Mouse (Mus musculus) 3134 (cell line): ENCODE data around the gene Rin2.

ENCODE experiments used
- DNase-seq: peaks from one replicate; pipeline ENCODE4 v3.0.0-alpha.2; 2011; ENCODE audit warnings: low spot score; ENCODE audit not compliant: insufficient read length; ENCODE audit errors: extremely low read depth

Rin2 gene

DNA sequence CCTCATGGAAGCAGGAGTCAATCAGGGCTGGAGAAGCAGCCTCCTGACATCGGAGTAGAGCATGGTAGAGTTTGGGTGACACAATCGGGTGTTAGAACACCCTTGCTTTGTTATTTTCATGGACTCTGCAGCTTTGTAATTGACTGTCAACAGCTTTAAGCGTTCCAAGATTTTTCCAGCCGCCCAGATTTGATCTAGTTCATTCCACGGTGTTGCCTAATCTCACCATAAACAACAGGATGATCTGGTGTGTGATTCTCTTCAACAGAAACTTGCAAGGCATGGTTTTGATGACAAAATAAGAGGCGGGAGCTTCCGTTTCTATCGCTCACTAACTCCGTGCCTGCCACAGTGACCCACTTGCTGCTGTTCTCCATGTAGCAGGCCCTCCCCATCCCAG, 180.8 kb downstream of the Rin2 start:
- no peak for DNase-seq

GRCm38 (mm10) chr2:145857864-145858263, 182.8 kb downstream of the Rin2 start:
- DNase-seq = no peak

DNA sequence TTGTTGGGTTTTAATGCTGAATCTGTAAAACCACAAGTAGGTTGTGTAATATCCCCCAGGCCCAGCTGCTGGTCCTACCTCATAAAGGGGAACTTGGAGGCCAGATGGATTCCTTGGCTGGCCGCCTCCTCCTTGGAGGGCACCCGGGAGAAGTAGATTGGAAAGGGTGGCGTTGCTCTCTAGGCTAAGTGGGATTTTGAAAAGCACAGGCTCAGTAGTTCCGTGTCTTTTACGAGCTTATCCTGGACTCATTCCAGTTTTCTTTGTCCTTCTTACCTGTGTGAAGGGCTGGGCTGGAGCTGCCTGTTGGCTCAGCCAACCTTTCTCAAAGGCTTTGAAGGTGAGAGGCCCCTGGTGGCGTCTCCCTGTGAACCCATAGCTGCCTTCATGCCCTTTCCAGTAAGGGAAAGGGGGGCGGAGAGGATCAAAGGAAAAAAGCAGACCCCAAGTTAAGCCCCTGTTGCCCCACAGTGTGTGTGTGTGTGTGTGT, 184.5 kb downstream of the Rin2 start:
- DNase-seq = peak; percentile 77

GRCm38 (mm10) chr2:145859932-145860801, 185.2 kb downstream of the Rin2 start:
- peak; percentile 96 for DNase-seq

- DNase-seq = peak; percentile 46
Observed at GRCm38 (mm10) chr2:145861193-145862123, 186.4 kb downstream of the Rin2 start.

GRCm38 (mm10) chr2:145862206-145862817, 187.3 kb downstream of the Rin2 start:
- peak; percentile 58 for DNase-seq

DNA sequence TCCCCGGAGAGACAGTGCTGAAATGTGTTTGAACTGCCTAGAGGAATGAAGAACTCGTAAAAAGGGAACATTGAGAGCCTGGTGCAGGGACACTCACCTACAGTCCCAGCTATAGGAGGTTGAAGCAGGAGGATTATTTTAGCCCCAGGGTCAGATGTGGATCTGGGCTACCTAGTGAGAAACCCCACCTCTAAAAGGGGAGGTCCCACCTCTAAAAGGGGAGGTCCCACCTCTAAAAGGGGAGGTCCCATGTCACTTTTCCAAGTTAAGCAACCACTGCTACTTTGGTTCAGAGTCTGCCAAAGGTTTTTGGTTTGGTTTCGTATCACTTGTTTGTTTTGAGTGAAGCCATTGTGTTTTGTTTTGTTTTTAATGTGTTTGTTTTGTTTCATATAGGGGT, 190.3 kb downstream of the Rin2 start:
- no peak for DNase-seq

DNA sequence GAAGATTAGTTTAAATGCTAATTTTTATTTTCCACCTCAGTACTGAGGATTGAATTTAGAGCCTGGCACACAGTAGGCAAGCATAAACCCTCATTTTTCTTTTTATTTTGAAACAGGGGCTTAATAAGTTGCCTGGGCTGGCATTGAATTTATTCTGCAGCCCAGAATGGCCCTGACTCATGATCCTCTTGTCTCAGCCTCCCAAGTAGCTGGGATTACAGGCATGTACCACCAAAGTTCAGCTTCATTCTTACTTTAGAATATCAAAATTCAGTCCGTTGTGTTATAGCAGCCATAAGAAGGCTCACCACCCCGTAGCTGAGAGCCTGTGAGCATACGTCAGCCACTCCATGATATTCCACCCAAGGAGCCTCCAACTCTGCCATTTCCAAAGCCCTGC, 191.2 kb downstream of the Rin2 start:
- DNase-seq = no peak

DNA sequence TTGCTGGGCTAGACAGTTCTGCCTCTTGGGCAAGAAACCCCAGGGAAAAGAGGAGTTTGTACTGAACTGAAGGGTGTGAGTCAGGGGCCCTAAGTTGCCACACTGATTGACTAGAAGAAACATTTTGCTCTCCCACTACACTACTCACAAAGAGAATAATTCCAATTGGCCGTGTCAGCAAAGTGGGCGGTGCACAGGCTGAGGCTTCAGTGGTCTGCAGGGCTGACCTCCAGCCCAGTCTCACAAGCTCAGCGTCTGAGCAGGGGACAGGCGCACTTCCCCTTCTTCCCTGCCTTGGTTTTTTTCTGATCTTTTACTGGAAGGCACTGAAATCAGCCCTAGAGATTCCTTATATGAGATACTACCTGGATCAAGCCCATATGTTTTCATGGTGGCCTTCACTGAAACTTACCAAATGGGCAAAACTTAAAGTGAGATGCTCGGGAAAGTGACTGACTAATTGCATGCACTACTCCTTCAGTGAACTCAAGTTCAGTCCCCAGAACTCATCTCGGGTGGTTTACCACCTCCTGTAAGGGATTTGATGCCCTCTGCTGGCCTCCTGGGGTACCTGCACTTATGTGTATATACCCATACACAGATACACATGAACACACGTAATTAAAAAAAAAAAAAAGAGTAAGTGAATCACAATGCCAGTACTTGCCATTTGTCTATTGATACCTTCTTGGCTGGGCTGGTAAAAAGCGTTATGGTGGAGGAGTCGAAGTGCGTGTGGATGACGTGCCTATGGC, 191.9 kb downstream of the Rin2 start:
- no peak for DNase-seq

DNA sequence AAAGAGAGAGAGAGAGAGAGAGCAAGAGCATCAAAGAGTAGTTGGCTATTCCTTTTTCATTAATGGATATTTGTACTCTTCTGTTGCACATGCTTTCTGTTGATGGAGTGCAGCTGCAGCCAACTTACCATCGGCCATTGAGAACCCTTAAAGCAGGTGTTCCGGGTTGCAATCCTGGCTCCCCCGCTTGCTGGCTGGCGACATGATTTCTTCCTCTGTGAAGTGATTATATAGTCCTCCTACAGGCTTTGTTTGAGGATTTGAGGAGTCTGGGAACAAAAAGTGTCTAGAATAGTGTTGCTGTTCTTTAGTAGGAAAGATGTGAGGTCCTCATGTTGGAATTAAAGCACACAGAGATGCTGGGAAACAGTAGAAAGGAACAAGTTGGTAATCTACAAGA, 196.3 kb downstream of the Rin2 start:
- DNase-seq = no peak

GRCm38 (mm10) chr2:145872099-145872498, 197.1 kb downstream of the Rin2 start:
- no peak for DNase-seq

- DNase-seq = no peak
Observed at GRCm38 (mm10) chr2:145873953-145874352, 198.9 kb downstream of the Rin2 start.

DNA sequence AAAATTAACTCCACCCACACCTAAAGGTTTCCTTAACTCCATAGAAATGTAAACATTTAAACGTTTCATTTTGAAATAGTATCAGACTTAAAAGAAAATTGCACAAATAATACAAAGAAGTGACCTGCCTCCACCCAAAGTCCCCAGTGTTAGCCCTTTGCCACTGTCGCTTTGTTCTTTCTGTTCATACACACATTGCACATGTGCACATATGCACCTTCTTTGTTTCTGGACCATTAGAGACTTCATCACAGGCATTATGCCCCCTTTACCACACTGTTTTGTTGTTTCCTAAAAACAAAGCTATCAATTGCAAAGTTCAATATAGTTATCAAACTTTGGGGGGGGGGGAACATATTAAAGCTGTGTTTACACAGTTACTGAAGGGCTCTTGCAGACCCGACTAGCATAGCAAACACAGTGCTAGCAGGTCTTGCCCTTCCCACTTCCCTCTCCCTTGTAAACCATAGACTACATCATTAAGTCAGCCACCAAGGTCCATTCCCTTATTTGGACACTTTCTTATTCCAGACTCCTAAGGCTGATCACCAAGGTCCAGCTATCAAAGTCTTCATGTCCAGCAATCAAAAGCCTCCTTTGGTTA, 200.0 kb downstream of the Rin2 start:
- no peak for DNase-seq

- no peak for DNase-seq
Observed at GRCm38 (mm10) chr2:145877191-145877590, 202.2 kb downstream of the Rin2 start.

DNA sequence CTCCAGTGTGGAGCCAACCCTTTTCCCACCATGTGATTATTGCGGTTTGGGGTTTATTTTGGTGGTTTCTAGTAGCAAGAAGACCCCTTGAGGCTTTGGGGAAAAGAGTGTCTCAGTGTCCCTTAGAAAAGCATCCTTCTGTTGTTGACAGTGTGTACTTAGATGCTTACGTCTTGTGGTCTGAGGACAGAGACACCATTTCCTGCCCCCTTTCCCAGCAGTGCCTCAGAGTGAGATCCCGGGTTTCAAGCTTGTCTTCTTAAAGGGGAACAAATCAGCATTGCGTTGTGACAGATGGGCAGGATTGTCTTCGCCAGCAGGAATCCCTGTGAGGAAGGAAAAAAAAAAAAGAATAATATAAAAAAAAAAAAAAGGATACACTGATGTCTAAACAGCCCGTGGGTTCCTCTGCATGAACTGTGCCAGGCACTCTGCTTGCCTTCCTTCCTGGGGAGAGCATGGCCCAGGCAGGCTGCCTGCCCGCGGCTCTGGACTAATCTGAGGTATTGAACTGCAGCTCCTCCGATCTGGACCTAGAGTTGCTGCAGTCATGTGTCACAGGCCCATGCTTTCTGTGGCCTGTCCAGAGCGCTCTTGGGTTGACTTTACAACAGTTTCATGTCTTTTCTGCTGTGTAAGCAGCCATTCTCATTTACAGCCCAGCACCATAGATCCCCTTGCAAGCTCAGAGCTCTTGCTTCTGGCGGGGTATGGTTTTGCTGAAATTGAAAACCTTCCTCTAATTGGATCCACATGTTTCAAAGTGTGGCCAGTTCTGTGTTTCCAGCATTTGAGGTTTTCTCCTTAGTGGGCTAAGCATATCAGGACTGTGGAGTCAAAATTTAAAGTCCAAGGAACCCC, 206.1 kb downstream of the Rin2 start:
- DNase-seq = no peak

DNA sequence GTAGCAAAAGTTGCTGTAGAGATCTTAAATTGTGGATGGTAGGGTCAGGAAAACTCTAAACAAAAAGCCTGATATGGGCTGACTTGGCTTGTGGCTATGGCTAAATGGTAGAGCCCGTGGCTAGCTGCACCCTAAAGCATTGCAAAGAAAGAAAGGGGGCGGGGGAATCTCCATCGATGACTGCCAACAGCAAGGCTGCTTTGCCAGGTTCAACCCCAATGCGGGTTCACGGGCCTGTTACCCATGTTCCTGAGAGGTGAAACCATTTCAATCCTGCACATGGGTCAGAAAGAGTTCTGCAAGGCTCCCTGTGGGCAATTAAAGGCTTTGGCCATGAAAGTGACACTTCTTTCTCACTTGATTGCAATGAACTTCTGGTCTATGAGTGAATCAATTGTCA, 206.9 kb downstream of the Rin2 start:
- DNase-seq = no peak

DNA sequence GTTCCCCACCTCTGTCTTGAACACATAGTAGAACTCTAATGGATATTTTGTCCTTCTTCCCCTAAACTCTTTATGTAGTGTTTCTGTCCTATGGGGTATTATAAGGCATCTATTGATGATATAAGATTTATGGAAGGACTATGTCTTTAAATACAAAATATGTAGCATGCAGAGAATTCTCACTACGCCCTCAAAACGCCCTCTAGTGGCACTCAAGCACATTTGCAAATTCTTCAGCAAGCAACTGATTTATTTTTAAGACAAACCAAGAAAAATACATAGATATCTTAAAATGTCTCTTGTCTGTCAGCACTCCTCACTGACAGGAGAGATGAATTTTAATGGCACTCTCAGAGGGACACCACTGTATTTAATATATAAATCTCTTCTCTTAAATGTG, 207.4 kb downstream of the Rin2 start:
- DNase-seq = peak; percentile 35

DNA sequence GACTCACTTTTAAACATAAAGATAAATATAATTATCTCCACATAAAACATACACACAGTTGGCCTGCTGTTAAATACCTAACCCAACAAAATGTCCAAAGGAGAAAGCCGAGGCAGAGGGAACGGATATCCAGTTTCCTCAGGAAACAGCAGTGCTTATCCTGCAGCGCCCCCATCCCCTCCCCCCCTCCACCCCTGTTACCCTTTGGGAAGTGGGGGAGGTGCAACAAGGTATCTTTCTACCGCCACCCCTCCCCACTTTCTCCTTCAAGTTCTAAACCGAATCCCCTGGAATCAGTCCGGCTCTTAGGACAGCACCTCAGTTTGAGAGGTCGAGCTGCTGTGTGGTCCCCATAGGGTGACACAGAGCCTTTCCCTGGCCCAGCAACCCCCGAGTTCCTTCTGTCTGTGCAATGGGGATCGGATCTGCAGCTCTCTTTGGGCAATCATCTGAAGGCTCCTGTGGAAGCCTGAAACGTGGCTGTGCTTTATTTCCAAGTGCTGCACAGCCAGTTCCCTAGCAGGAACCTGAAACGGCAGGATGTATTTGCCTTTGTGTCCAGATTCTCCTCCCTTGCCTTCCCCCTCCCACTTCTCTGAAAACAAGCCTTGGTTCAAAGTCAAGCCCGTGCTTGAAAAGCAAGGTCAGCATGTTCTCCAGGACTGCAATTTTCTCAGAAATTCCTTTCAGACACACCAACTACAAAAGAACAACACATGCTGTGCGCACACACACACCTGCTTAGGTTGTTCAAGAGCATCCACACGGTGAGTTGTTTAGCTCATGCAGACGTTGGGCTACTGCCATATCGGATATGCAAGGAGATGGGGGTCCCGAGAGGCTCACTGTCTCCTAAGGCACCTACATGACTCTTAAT, 209.3 kb downstream of the Rin2 start:
- DNase-seq = no peak
